Mouse (Mus musculus) embryonic facial prominence, embryonic 10.5 days (tissue): ENCODE results near the gene Eif2ak4. TPM values are rescaled to one million over a fixed set of nuclear protein-coding genes. Genes with fewer than 3 reads are reported as not detected.

Source experiments
- DNase-seq: peaks from one replicate; pipeline ENCODE4 v3.0.0-alpha.2; 2017; ENCODE audit warnings: low spot score
- H3K27ac ChIP-seq: fragments of 300-500 bp; sonication (generic); replicated peaks from 2 replicates; pipeline ENCODE4 v1.5.1; 2016; ENCODE audit warnings: mild to moderate bottlenecking
- H3K27me3 ChIP-seq: fragments of 300-500 bp; sonication (generic); replicated peaks from 2 replicates; pipeline ENCODE4 v1.6.1; 2016; ENCODE audit warnings: low read depth, mild to moderate bottlenecking; ENCODE audit not compliant: poor library complexity, severe bottlenecking
- H3K36me3 ChIP-seq: fragments of 300-500 bp; sonication (generic); replicated peaks from 2 replicates; pipeline ENCODE4 v1.6.1; 2016; ENCODE audit warnings: mild to moderate bottlenecking, moderate library complexity
- H3K4me1 ChIP-seq: fragments of 300-500 bp; sonication (generic); 2 replicates; pipeline ENCODE4 v1.6.1; 2016
- H3K4me3 ChIP-seq: fragments of 300-500 bp; sonication (generic); 2 replicates; pipeline ENCODE4 v1.5.1; 2016; ENCODE audit warnings: mild to moderate bottlenecking, moderate library complexity
- H3K9me3 ChIP-seq: fragments of 300-500 bp; sonication (generic); 2 replicates; pipeline ENCODE4 v1.6.1; 2016; ENCODE audit warnings: mild to moderate bottlenecking
- whole genome bisulfite sequencing: fragments of 180-500 bp; shearing (Covaris S2); methylation state at CpG from one replicate; pipeline ENCODE4 v1.1.7; 2016; 5-methylcytosine and 5-hydroxymethylcytosine counted together
- polyA plus RNA-seq: library from polyadenylated mRNA; unstranded; fragments of >200 nt; fragmentation: Nextera tagmentation; extraction: Ambion mirVana; gene quantifications from 2 replicates; pipeline ENCODE4 v1.2.1, GENCODE M21; 2016

The Eif2ak4 gene
- 13.9 and 14.4 TPM in 2 replicates for polyA plus RNA-seq

DNA sequence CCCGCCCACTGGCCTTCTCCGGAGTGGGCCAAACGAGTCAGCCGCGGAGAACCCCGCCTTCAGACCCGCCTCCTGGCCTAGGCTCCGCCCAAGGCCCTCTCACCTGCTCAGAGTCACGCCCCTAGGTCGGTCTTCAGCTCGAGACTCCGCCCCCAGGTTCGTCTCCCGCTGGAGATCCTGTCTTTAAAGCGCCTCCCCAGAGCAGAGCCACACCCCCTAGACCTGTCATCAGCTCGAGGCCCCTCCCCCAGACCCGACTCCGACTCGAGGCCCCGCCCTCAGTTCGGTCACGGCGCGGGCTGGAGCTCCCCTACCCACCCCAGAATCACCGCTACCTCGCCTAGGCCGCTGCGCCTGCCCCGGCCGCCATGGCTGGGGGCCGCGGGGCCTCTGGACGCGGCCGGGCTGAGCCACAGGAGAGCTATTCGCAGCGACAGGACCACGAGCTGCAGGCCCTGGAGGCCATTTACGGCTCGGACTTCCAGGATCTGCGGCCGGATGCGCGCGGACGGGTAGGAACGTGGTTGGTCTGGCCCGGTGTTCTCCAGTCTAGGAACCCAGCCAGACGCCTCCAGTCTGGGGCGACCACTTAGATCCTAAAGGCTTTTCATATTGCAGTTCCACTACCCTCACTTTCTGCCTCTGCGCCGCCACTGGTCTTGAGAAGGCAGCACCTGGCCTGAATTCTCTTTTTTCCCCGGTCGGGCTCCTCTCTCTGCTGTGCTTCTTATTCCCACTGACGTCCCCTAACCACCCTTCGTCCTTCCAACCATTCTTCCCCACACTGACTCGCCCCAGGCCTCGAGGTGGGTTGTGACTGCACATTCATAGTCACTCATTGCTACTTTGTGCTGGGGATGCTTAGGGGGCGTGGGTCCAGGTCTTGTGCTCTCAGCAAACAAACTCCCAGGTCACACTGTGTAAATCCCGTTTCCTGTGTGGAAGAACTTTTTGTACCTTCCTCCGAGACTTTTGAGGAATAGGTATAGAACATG is at the start of gene Eif2ak4:
Gene Eif2ak4 (plus strand): TSS at position 278 of the 995 bp plus-strand sequence.
- peak; percentile 99 for DNase-seq
- under 1% methylated on average over 61 of the region's 61 CpGs for WGBS
- H3K27ac ChIP-seq, result peak within 1 kb of the TSS; percentile 93
- peak within 1 kb of the TSS; percentile 84 for H3K4me3 ChIP-seq
- H3K9me3 ChIP-seq, result no peaks in the 10 kb centered on the region
- no peaks in the 10 kb centered on the region for H3K36me3 ChIP-seq
- peaks cover 24% of the 10 kb centered on the region for H3K4me1 ChIP-seq
- H3K27me3 ChIP-seq, result no peaks in the 10 kb centered on the region

DNA sequence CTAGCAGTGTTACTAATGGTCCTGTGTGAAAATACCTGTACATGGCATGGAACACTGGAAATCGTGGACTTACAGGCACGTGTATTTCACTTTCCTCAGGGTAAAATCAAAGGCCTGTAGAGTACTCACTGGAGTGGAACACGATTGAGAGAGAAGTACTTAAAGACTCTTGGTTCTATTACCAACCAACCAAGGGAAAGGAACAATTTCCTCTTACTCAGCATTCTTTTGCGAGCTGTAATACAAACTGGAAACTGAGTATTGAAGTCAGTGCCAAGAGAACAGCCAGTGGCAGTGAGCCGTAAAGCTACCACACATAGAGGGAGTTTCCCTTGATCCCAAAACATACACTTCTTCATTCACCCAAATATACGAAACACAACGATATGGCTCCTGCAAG is 47.1 kb upstream of the Eif2ak4 start:
- Histone ChIP-seq H3K36me3 (no peaks in the 10 kb centered on the region), H3K9me3 (no peaks in the 10 kb centered on the region), H3K27ac (no peak overlapping the region), H3K27me3 (no peaks in the 10 kb centered on the region), H3K4me1 (no peaks in the 10 kb centered on the region; the same call in 1 of the 2 replicates), H3K4me3 (no peak overlapping the region)
- DNase-seq, result no peak
- WGBS, result 88% methylated on average over 7 of the region's 7 CpGs

DNA sequence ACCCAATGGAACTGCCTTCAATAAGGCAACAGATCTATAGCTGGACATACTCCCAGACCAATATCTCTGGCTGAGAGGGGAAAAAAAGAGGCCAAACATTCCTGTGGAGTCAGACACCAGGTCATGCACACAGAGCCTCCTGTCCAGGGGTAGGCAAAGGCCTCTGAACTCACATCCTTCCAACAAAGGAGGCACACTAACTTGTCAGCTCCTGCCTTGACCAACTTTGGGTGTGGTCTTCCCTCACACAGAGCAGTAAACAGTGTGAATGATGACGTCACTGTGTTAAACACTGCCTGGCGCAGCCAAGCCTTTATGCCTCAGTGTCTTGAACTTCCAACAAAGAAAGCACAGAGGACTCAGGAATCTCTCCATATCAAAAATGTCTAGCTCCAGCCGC is 44.5 kb upstream of the Eif2ak4 start:
- H3K27me3 ChIP-seq, result no peaks in the 10 kb centered on the region
- H3K36me3 ChIP-seq, result no peaks in the 10 kb centered on the region
- DNase-seq, result no peak
- 76% methylated on average over 3 of the region's 3 CpGs for WGBS
- no peak overlapping the region for H3K27ac ChIP-seq
- no peaks in the 10 kb centered on the region for H3K9me3 ChIP-seq
- H3K4me3 ChIP-seq, result no peak overlapping the region
- H3K4me1 ChIP-seq, result no peaks in the 10 kb centered on the region; the same call in 1 of the 2 replicates

DNA sequence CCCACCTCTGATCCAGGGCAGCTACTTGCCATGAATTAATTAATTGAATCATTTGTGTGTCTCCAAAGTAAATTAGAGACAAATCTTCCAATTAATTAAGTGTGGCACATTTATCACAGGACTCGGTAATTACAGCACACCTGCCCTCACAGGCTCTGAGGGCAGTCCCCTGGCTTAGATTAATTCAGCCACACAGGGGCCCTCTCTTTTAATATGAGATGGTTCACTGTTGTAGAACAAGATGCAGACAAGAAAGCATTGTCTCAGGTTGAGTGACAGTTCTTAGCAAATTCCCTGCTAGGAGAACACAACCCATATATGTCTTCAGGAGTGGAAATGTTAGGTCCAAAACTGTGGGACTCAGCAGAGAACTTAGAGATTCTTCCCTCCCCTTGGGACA is 42.9 kb upstream of the Eif2ak4 start:
- Histone ChIP-seq H3K4me1 (no peaks in the 10 kb centered on the region; the same call in 1 of the 2 replicates), H3K4me3 (no peak overlapping the region), H3K36me3 (no peaks in the 10 kb centered on the region), H3K9me3 (no peaks in the 10 kb centered on the region), H3K27ac (no peak overlapping the region), H3K27me3 (no peaks in the 10 kb centered on the region)
- WGBS, result 52% methylated on average over 1 of the region's 1 CpGs
- no peak for DNase-seq

DNA sequence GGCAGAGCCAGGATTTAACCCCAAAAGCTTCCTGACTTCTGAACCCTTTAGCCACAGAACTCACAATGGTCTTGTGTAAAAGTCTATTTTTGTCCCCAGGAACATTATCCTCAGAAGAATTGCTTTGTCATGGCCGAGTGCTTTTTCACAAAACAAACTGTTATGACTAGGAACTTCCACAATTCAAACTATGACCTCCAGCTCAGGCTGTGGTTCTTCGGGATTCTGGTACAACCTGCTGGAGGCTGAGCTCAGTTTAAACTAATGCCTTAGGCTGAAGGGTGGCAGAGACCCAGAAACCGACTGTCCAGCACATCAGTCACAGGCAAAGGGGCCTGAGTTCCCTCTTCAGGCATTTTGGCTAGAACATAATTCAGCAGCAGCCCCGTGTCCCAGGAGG is 34.9 kb upstream of the Eif2ak4 start:
- H3K27me3 ChIP-seq, result no peaks in the 10 kb centered on the region
- DNase-seq, result no peak

DNA sequence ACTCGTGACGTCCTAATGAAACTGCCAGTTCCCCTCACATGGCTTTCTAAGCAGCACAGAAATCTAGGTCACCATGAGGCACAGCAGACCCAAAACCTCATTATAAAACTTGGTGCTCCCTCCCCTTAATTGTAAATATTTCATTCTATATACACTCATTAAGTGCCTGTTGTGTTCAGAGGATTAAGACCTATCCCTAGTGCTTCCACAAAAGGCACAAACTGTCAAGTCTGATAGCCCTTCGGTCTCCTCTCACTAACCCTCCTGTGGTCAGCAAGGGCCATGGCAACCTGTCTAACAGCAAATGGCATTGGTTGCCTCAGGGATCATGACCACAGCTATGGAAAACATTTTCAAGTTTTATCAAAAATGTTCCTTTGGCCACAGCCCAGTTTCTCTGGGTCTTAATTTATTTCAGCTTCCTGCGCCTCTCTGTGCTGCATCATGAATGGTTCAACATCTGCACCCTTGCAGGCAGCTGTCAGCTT is 34.5 kb upstream of the Eif2ak4 start:
- 79% methylated on average over 4 of the region's 4 CpGs for WGBS
- Histone ChIP-seq H3K9me3 (no peaks in the 10 kb centered on the region), H3K4me1 (peaks cover 10% of the 10 kb centered on the region), H3K4me3 (no peak overlapping the region), H3K36me3 (no peaks in the 10 kb centered on the region), H3K27ac (no peak overlapping the region), H3K27me3 (no peaks in the 10 kb centered on the region)
- DNase-seq, result no peak

More for the DNA sequence above, 34.9 kb upstream of the Eif2ak4 start:
- Histone ChIP-seq H3K9me3 (no peaks in the 10 kb centered on the region), H3K4me3 (no peak overlapping the region), H3K4me1 (peaks cover 10% of the 10 kb centered on the region), H3K36me3 (no peaks in the 10 kb centered on the region), H3K27ac (no peak overlapping the region)
- 53% methylated on average over 4 of the region's 4 CpGs for WGBS

DNA sequence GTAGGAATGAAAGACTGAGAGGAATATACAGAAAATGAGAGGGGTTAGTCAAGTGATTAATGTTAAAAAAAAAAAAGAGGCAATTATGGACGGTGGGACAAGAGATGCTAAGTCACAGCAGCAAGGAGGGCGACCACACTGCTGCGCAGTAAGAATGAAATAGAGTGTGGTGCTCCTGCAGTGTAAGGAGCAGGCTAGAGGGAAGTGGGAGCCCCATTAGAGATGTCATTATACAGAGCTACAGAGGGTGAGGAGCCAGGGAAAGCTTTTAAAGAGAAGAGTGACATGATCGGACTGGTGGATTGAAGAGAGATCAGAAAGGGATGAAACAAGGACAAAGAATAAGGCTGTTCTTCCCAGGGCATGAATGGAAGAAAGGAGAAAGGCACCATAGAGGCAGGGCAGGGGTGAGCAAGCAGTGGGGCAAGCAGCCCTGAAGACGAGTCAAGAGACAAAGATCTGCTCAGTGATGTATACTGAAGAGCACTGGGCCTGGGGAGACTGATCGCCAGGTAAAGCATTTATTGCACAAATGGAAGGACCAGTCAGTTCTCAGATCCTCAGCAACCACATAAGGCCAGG is 33.2 kb upstream of the Eif2ak4 start:
- Histone ChIP-seq H3K36me3 (no peaks in the 10 kb centered on the region), H3K9me3 (no peaks in the 10 kb centered on the region), H3K27me3 (no peaks in the 10 kb centered on the region), H3K27ac (no peak overlapping the region), H3K4me1 (peaks cover 10% of the 10 kb centered on the region), H3K4me3 (no peak overlapping the region)
- WGBS, result 69% methylated on average over 6 of the region's 6 CpGs
- no peak for DNase-seq

DNA sequence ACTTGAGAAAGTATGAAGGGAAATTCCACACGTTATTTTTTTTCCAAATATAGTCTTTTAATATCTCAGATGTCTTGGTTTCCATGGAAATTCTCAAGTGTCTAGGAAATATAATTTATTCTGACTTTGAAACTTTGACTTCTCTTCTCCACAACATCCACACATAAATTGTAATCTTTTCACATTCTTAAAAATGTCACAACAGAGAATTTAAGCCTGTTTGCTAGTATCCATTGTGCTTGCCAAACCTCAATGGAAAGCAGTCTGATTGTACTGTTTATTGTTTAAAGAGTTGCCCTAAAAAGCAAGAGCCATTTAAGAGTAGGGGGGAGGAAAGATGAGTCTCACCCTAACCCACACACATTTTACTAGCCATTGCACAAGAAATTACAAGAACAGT is 16.6 kb upstream of the Eif2ak4 start:
- Histone ChIP-seq H3K27me3 (peaks cover 78% of the 10 kb centered on the region), H3K4me1 (peaks cover 18% of the 10 kb centered on the region), H3K9me3 (no peaks in the 10 kb centered on the region), H3K27ac (no peak overlapping the region), H3K4me3 (no peak overlapping the region), H3K36me3 (no peaks in the 10 kb centered on the region)
- DNase-seq, result no peak
- 60% methylated on average over 1 of the region's 1 CpGs for WGBS

DNA sequence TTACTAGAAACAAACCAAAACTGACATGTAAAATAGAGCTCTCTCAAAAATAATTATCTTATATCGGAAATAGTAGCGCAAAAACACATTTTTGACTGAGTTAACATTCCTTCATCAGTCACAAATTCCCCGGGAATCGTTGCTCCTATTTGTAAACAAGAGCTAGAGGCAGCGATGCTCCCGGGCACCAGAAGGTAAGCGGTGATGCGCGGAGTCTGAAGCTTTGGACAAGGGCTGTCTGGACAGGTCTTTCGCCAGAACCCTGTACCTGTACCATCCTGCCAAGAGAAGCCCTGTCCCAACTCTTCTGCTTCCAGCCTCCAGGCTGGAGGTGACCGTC is 15.9 kb upstream of the Eif2ak4 start:
- no peak for DNase-seq
- H3K27ac ChIP-seq, result 0 out of 2 replicates have a peak overlapping the region, but pooled peaks have one; percentile 72
- no peaks in the 10 kb centered on the region for H3K9me3 ChIP-seq
- H3K4me1 ChIP-seq, result peaks cover 18% of the 10 kb centered on the region
- H3K36me3 ChIP-seq, result no peaks in the 10 kb centered on the region
- 8% methylated on average over 11 of the region's 11 CpGs for WGBS
- peak overlapping the region; percentile 63 for H3K4me3 ChIP-seq
- peaks cover 78% of the 10 kb centered on the region for H3K27me3 ChIP-seq

DNA sequence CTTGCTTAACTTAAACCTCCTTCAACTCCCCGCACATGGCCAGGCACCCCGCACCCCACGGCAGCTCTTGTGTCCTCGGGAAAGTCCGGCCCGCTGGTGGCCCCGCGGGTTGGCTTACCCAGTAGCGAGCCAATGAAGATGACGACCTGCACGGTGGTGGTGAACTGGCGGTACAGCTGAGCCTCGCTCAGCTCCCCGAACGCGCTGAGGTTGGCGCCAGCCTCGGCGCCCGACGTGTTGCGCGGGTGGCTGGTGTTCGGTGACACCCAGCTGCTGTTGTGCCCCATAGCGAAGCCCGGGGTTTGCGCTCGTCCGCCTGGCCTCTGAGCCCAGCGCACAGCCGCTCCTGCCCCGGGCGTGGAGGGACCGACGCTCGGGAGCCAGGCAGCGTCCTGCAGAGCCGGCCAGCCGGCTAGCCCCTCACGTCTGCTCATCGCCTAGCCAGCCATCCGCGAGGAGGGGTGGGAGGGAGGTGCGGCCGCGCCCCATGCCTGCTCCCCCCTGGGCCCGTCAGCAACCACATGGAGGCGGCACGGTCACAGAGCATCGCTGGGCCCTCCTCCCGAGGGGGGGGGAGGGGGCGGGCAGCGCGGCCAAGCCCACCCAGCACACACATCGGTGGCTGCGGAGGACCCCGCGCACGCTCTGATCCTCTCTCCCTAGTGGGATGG is 15.4 kb upstream of the Eif2ak4 start, which contains the start of gene Gpr176:
Gene Gpr176 (minus strand): TSS at position 519 of the 671 bp plus-strand sequence.
- DNase-seq, result peak; percentile 71
- H3K27me3 ChIP-seq, result peaks cover 78% of the 10 kb centered on the region
- no peaks in the 10 kb centered on the region for H3K36me3 ChIP-seq
- H3K27ac ChIP-seq, result peak within 1 kb of the TSS; percentile 72
- H3K4me1 ChIP-seq, result peaks cover 18% of the 10 kb centered on the region
- H3K4me3 ChIP-seq, result peak within 1 kb of the TSS; percentile 63
- WGBS, result under 1% methylated on average over 59 of the region's 59 CpGs
- no peaks in the 10 kb centered on the region for H3K9me3 ChIP-seq

DNA sequence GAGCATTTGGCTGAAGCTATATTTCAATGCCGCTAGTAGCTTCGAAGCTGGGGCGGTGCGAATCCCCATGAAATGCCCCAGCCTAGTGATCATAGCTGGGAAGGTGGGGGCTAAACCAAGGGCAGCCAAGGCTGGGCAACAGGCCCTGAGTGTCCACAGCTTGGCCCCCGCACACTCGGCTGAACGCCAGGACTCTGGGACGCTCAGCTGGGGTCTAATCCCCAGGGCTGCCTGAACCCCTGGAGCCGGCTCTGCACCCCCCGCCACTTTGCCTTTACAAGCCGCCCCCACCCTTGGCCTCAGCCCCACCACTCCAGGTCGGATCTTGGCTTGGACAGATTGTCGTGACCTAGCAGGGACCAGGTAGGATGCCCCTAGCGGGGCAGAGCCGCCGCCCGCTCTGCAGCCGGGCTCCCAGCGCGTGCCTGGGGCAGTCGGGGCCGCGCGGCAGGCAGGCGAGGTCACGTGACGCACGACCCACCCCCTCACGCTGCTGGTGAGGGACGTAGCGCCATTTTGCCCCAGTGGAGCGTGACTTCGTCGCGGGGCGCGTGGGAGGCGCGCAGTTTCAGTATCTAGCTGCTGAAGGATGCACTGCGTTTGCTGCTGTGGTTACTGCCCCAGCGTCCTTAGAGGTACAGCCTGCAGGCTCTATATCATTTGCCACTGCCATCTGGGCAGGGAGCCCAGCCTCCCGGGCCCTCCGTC is 14.7 kb upstream of the Eif2ak4 start:
- 3% methylated on average over 43 of the region's 43 CpGs for WGBS
- Histone ChIP-seq H3K36me3 (no peaks in the 10 kb centered on the region), H3K27ac (peak overlapping the region; percentile 72), H3K4me3 (peak overlapping the region; percentile 63), H3K27me3 (peaks cover 77% of the 10 kb centered on the region), H3K4me1 (peaks cover 18% of the 10 kb centered on the region), H3K9me3 (no peaks in the 10 kb centered on the region)
- DNase-seq, result peak; percentile 90

DNA sequence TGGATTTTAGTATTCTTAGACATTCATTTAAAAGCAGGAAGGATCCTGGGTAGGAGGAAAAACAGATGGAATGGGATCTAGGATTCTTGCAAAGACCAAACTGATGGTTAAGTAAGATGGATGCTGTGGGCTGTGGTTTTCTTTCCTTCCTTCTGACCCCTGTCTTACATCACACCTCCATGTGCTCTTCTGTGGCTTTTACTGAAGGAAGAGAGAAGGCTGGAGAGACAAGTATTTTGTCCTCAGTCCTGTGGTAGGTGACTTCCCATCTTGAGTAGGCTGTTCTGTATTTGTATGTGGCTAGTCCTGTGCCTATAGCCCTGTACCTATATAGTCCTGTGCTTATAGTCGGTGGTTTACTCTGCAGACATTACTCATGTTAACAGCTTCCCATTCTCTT is 12.9 kb upstream of the Eif2ak4 start:
- Histone ChIP-seq H3K4me3 (no peak overlapping the region), H3K27ac (no peak overlapping the region), H3K4me1 (peaks cover 18% of the 10 kb centered on the region), H3K9me3 (no peaks in the 10 kb centered on the region), H3K27me3 (peaks cover 59% of the 10 kb centered on the region), H3K36me3 (no peaks in the 10 kb centered on the region)
- WGBS, result 89% methylated on average over 1 of the region's 1 CpGs
- no peak for DNase-seq
